Mouse (Mus musculus) heart, embryonic 15.5 days (tissue): ENCODE measurements around the gene Mcts2. TPM values are rescaled to one million over a fixed set of nuclear protein-coding genes. Genes with fewer than 3 reads are reported as not detected.

Experiments used
- ATAC-seq: fragments of 200-750 bp; cut with Nextera tagmentation; replicated peaks from 2 replicates; pipeline ENCODE4 v1.8.0; 2017; ENCODE audit warnings: low read depth, moderate TSS enrichment; ENCODE audit not compliant: insufficient number of reproducible peaks, insufficient read depth, low FRiP score
- H3K27ac ChIP-seq: fragments of 300-500 bp; sonication (generic); 2 replicates; pipeline ENCODE4 v1.5.1; 2015; ENCODE audit warnings: mild to moderate bottlenecking, inconsistent platforms
- H3K27me3 ChIP-seq: fragments of 300-500 bp; sonication (generic); 2 replicates; pipeline ENCODE4 v1.6.1; 2015; ENCODE audit warnings: inconsistent platforms
- H3K36me3 ChIP-seq: fragments of 300-500 bp; sonication (generic); 2 replicates; pipeline ENCODE4 v1.6.1; 2015; ENCODE audit warnings: mild to moderate bottlenecking, inconsistent platforms
- H3K4me1 ChIP-seq: fragments of 300-500 bp; sonication (generic); replicated peaks from 2 replicates; pipeline ENCODE4 v1.6.1; 2015; ENCODE audit warnings: inconsistent platforms
- H3K4me2 ChIP-seq: fragments of 300-500 bp; sonication (generic); 2 replicates; pipeline ENCODE4 v1.6.1; 2015; ENCODE audit warnings: inconsistent platforms, mild to moderate bottlenecking, moderate library complexity
- H3K4me3 ChIP-seq: fragments of 300-500 bp; sonication (generic); 2 replicates; pipeline ENCODE4 v1.5.1; 2015; ENCODE audit warnings: mild to moderate bottlenecking, inconsistent platforms
- H3K9ac ChIP-seq: fragments of 300-500 bp; sonication (generic); 2 replicates; pipeline ENCODE4 v1.6.1; 2015; ENCODE audit warnings: mild to moderate bottlenecking, inconsistent platforms
- H3K9me3 ChIP-seq: fragments of 300-500 bp; sonication (generic); replicated peaks from 2 replicates; pipeline ENCODE4 v1.6.1; 2016; ENCODE audit warnings: inconsistent platforms
- WGBS: fragments of 180-500 bp; shearing (Covaris S2); methylation state at CpG from one replicate; pipeline ENCODE4 v1.1.7; 2015; ENCODE audit warnings: mixed read lengths; 5-methylcytosine and 5-hydroxymethylcytosine counted together
- polyA plus RNA-seq: library from polyadenylated mRNA; unstranded; fragments of >200 nt; fragmentation: Nextera tagmentation; extraction: Ambion mirVana; gene quantifications from 2 replicates; pipeline ENCODE4 v1.2.1, GENCODE M21; 2015

The Mcts2 gene
- polyA plus RNA-seq, 1 experiment from 2014 or later: 20.3 TPM

GRCm38 (mm10) chr2:152705993-152706571, 19.2 kb downstream of the Mcts2 start:
- WGBS: 72% methylated on average over 22 of the region's 22 CpGs
- H3K4me3 ChIP-seq: no peak overlapping the region
- ATAC-seq: 0 out of 2 replicates have a peak, but pooled peaks have one; percentile 23
- no peaks in the 10 kb centered on the region for H3K27me3 ChIP-seq
- no peak overlapping the region for H3K4me2 ChIP-seq
- no peak overlapping the region for H3K9ac ChIP-seq
- peaks cover 37% of the 10 kb centered on the region for H3K36me3 ChIP-seq
- H3K9me3 ChIP-seq: no peaks in the 10 kb centered on the region
- peaks cover 27% of the 10 kb centered on the region for H3K4me1 ChIP-seq
- H3K27ac ChIP-seq: peak overlapping the region; percentile 93

- 12% methylated on average over 7 of the region's 7 CpGs for WGBS
- H3K9ac ChIP-seq: peak overlapping the region; percentile 81
- H3K27ac ChIP-seq: peak overlapping the region; percentile 93
- H3K27me3 ChIP-seq: no peaks in the 10 kb centered on the region
- H3K4me2 ChIP-seq: peak overlapping the region; percentile 80
- peaks cover 26% of the 10 kb centered on the region for H3K36me3 ChIP-seq
- ATAC-seq: no peak
- H3K9me3 ChIP-seq: no peaks in the 10 kb centered on the region
- H3K4me3 ChIP-seq: peak overlapping the region; percentile 61
- peaks cover 27% of the 10 kb centered on the region for H3K4me1 ChIP-seq
These were observed 20.4 kb downstream of the Mcts2 start for GRCm38 (mm10) chr2:152707186-152707585.

GRCm38 (mm10) chr2:152707627-152708026, 20.8 kb downstream of the Mcts2 start:
- peak overlapping the region; percentile 61 for H3K4me3 ChIP-seq
- peaks cover 27% of the 10 kb centered on the region for H3K4me1 ChIP-seq
- WGBS: 1% methylated on average over 31 of the region's 31 CpGs
- H3K4me2 ChIP-seq: peak overlapping the region; percentile 80
- H3K36me3 ChIP-seq: peaks cover 26% of the 10 kb centered on the region
- no peaks in the 10 kb centered on the region for H3K27me3 ChIP-seq
- no peaks in the 10 kb centered on the region for H3K9me3 ChIP-seq
- H3K9ac ChIP-seq: peak overlapping the region; percentile 81
- H3K27ac ChIP-seq: peak overlapping the region; percentile 93
- ATAC-seq: peak; percentile 95

- H3K36me3 ChIP-seq: peaks cover 16% of the 10 kb centered on the region
- peaks cover 27% of the 10 kb centered on the region for H3K4me1 ChIP-seq
- WGBS: 79% methylated on average over 5 of the region's 5 CpGs
- H3K4me3 ChIP-seq: no peak overlapping the region
- no peak overlapping the region for H3K4me2 ChIP-seq
- H3K9me3 ChIP-seq: no peaks in the 10 kb centered on the region
- no peak overlapping the region for H3K9ac ChIP-seq
- ATAC-seq: no peak
- H3K27me3 ChIP-seq: no peaks in the 10 kb centered on the region
- no peak overlapping the region for H3K27ac ChIP-seq
These were observed 22.2 kb downstream of the Mcts2 start for GRCm38 (mm10) chr2:152709066-152709465.

- ATAC-seq: no peak
- H3K9ac ChIP-seq: no peak overlapping the region
- H3K36me3 ChIP-seq: no peaks in the 10 kb centered on the region
- no peaks in the 10 kb centered on the region for H3K4me1 ChIP-seq
- WGBS: 61% methylated on average over 6 of the region's 6 CpGs
- H3K27me3 ChIP-seq: no peaks in the 10 kb centered on the region
- H3K9me3 ChIP-seq: no peaks in the 10 kb centered on the region
- H3K27ac ChIP-seq: no peak overlapping the region
- H3K4me2 ChIP-seq: no peak overlapping the region
- H3K4me3 ChIP-seq: no peak overlapping the region
These were observed 29.5 kb downstream of the Mcts2 start for GRCm38 (mm10) chr2:152716241-152716772.

- no peaks in the 10 kb centered on the region for H3K36me3 ChIP-seq
- H3K4me3 ChIP-seq: no peak overlapping the region
- ATAC-seq: no peak
- H3K9me3 ChIP-seq: no peaks in the 10 kb centered on the region
- WGBS: 67% methylated on average over 11 of the region's 11 CpGs
- H3K4me1 ChIP-seq: no peaks in the 10 kb centered on the region
- H3K27me3 ChIP-seq: no peaks in the 10 kb centered on the region
- H3K27ac ChIP-seq: no peak overlapping the region
- H3K9ac ChIP-seq: no peak overlapping the region
- H3K4me2 ChIP-seq: no peak overlapping the region
These were observed 30.8 kb downstream of the Mcts2 start for GRCm38 (mm10) chr2:152717652-152718051.

GRCm38 (mm10) chr2:152718076-152718475, 31.2 kb downstream of the Mcts2 start:
- Histone ChIP-seq H3K4me1 (no peaks in the 10 kb centered on the region), H3K27me3 (no peaks in the 10 kb centered on the region), H3K4me2 (no peak overlapping the region), H3K4me3 (no peak overlapping the region), H3K27ac (no peak overlapping the region), H3K9ac (no peak overlapping the region), H3K9me3 (no peaks in the 10 kb centered on the region), H3K36me3 (no peaks in the 10 kb centered on the region)
- 61% methylated on average over 6 of the region's 6 CpGs for WGBS
- ATAC-seq: no peak

- Histone ChIP-seq H3K27me3 (no peaks in the 10 kb centered on the region; the same call in 1 of the 2 replicates), H3K27ac (peak overlapping the region; percentile 60), H3K9me3 (no peaks in the 10 kb centered on the region), H3K9ac (peak overlapping the region; percentile 54), H3K36me3 (no peaks in the 10 kb centered on the region), H3K4me1 (peaks cover 31% of the 10 kb centered on the region), H3K4me3 (peak overlapping the region; percentile 48), H3K4me2 (peak overlapping the region; percentile 77)
- peak; percentile 56 for ATAC-seq
- WGBS: 4% methylated on average over 37 of the region's 37 CpGs
These were observed 37.0 kb downstream of the Mcts2 start for GRCm38 (mm10) chr2:152723651-152724331.

- Histone ChIP-seq H3K4me3 (peak overlapping the region; percentile 48), H3K27me3 (no peaks in the 10 kb centered on the region; the same call in 1 of the 2 replicates), H3K9ac (no peak overlapping the region), H3K9me3 (no peaks in the 10 kb centered on the region), H3K36me3 (no peaks in the 10 kb centered on the region), H3K4me1 (peaks cover 36% of the 10 kb centered on the region), H3K27ac (peak overlapping the region; percentile 60), H3K4me2 (peak overlapping the region; percentile 77)
- ATAC-seq: no peak
- 75% methylated on average over 3 of the region's 3 CpGs for WGBS
These were observed 37.5 kb downstream of the Mcts2 start for GRCm38 (mm10) chr2:152724332-152724723.

GRCm38 (mm10) chr2:152725178-152725750, 38.4 kb downstream of the Mcts2 start:
- Histone ChIP-seq H3K9me3 (no peaks in the 10 kb centered on the region), H3K27ac (no peak overlapping the region), H3K36me3 (no peaks in the 10 kb centered on the region), H3K27me3 (no peaks in the 10 kb centered on the region; the same call in 1 of the 2 replicates), H3K4me3 (no peak overlapping the region), H3K9ac (no peak overlapping the region), H3K4me1 (peaks cover 45% of the 10 kb centered on the region), H3K4me2 (no peak overlapping the region)
- ATAC-seq: no peak
- WGBS: 74% methylated on average over 15 of the region's 15 CpGs

GRCm38 (mm10) chr2:152726213-152726612, 39.4 kb downstream of the Mcts2 start:
- no peak overlapping the region for H3K9ac ChIP-seq
- H3K9me3 ChIP-seq: no peaks in the 10 kb centered on the region
- no peaks in the 10 kb centered on the region for H3K36me3 ChIP-seq
- no peaks in the 10 kb centered on the region; the same call in 1 of the 2 replicates for H3K27me3 ChIP-seq
- 84% methylated on average over 6 of the region's 6 CpGs for WGBS
- no peak for ATAC-seq
- no peak overlapping the region for H3K27ac ChIP-seq
- H3K4me3 ChIP-seq: no peak overlapping the region
- H3K4me2 ChIP-seq: no peak overlapping the region
- peaks cover 47% of the 10 kb centered on the region for H3K4me1 ChIP-seq
